Mouse (Mus musculus) right cerebral cortex, postnatal 36 days (tissue): ENCODE measurements around the gene Ptprc.

Source experiments
- DNase-seq, 2 experiments: peaks; one replicate each; pipeline ENCODE4 v3.0.0; 2022; ENCODE audit warnings: low spot score in 2 of 2, mixed read lengths in 1 of 2

The Ptprc gene

GRCm38 (mm10) chr1:138040556-138040955 is 135.0 kb downstream of the Ptprc start:
- no peak for DNase-seq

GRCm38 (mm10) chr1:138039201-138039600 is 136.3 kb downstream of the Ptprc start:
- DNase-seq: no peak

GRCm38 (mm10) chr1:138037484-138037883 is 138.0 kb downstream of the Ptprc start:
- DNase-seq: no peak

GRCm38 (mm10) chr1:138029649-138030048 is 145.9 kb downstream of the Ptprc start:
- no peak for DNase-seq

GRCm38 (mm10) chr1:138025298-138025697 is 150.2 kb downstream of the Ptprc start:
- DNase-seq: no peak

- DNase-seq: no peak
These were observed 151.9 kb downstream of the Ptprc start for GRCm38 (mm10) chr1:138023601-138024000.

GRCm38 (mm10) chr1:138022918-138023295 is 152.6 kb downstream of the Ptprc start:
- no peak for DNase-seq

GRCm38 (mm10) chr1:138021962-138022917 is 153.3 kb downstream of the Ptprc start:
- DNase-seq: no peak
